Mouse (Mus musculus) B cell, adult 2 months (primary cell): ENCODE measurements around the gene Myh14.

ENCODE experiments used
- DNase-seq, 2 experiments: peaks; one replicate each; pipeline ENCODE4 v3.0.0; 2022

The Myh14 gene

DNA sequence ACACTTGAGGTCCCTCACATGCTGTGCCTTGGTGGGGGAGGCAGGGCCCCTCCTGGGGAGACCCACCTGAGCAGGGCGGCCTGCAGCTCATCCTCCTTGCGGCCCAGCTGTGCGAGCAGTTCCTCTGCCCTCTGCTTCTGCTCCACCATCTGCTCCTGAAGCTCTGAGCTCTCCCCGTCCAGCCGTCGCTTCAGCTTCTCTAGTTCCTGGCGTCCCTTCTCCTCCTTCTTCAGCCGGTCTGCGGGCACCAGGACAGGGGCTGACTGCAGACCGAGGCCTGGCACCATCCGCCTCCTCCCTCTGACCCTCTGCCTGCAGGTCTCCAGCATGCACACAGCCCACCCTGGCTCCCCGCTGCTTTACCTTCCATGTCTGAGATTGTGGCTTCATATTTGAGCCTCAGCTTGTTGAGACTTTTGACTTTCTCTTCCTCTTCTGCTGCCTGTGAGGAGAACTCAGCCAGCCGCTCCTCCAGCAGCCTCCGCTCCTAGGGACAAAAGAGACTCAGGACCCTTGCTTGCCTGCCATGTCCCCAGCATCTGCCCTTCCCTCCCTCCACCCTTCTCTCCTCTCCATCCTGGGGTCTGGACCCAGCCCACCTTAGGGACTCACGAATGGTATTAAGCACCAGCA is 42.1 kb downstream of the Myh14 start:
- no peak for DNase-seq

DNA sequence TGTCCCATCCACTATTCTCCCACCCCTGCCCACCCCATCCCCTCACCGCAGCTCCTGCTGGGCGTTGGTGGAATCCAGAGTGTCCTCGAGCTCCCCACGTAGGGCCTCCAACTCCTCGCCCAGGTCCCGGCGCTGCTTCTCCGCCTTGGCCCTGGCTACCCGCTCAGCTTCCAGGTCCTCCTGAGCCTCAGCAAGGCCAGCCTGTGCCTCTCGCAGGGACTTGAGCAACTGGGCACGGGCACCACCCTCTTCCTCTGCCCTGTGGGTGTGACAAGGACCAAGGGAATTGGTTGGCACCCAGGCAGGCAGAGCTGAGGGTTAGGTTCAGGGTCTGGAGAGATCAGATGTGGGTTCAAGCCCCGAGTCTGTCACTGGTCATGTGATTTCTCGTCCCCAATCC is 43.7 kb downstream of the Myh14 start:
- no peak for DNase-seq

DNA sequence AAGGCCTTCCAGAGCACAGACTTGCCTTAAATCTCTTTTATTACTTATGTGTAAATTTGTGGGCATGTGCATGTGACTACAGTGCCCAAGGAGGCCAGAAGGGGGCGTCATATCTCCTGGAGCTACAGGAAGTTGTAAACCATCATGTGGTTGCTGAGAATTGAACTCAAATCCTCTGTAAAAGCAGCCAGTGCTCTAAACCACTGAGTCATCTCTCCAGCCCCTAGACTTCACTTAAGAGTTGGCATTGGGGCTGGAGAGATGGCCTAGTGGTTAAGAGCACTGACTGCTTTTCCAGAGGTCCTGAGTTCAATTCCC is 44.6 kb downstream of the Myh14 start:
- no peak for DNase-seq

DNA sequence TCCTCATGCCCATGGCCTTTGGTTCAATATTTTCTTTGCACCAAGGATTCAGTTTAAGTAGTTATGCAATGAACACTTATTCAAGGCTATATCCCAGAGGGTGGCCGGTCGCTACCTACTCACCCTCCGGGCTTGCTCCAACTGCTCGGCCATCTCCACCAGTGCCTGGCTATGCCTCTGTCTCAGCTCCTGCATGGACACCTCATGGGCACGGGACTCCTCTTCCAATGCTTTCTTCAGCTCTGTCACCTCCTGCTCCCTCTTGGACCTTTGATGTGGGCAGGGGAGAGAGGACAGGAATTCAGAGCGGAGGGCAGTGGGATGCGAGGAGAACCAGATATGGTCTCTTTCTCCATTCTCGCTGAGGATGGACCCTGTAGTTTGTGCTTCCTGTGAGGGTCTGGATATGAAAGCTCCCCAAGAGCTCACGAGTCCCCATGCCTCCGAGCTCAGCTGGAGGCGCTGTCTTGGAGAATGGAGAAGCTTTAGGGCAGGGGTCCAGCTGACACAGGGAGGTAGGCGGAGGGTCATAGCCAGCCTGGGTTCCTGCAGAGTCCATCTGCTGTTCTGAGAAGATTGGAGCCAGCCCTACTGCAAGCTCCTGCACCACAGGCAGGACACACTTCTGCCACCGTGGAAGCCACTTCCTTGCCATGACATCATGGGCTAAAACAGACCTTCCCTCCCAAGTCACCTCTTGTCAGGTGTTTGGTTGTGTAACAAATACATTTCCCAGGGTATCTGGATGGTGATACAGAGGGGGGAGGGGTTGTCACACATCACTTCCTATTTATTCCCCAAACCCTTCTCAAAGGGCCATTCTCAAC is 45.2 kb downstream of the Myh14 start:
- DNase-seq: no peak

DNA sequence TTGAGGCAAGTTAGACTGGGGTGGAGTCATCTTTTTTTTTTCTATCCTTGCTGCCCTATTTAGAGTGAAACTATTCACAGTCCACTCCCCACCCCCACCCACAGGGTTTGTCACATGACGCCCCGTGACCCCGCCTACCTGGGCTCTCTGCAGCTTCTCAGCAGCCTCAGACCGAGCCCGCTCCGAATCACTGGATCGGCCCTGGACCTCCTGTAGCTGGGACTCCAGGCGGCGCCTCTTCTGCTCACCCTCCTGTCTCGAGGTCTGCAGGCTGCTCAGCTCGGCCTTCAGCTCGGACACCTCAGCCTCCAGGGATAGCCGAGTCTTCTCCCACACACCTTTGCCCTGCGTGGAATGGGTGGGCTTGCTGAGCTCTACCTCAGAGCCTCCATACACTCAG is 45.8 kb downstream of the Myh14 start:
- no peak for DNase-seq

DNA sequence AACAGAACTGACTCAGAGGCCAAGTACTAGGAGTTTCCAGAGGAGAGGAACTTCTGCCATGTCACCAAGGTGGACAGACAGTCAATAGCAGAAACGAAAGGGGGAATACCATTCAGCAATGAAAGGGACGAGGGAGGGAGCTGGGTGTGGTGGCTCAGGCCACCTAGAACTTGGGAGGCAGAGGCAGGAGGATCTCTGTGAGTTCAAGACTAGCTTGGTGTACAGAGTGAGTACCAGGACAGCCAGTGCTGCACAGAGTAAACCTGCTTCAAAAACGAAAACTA is 46.2 kb downstream of the Myh14 start:
- DNase-seq: no peak

DNA sequence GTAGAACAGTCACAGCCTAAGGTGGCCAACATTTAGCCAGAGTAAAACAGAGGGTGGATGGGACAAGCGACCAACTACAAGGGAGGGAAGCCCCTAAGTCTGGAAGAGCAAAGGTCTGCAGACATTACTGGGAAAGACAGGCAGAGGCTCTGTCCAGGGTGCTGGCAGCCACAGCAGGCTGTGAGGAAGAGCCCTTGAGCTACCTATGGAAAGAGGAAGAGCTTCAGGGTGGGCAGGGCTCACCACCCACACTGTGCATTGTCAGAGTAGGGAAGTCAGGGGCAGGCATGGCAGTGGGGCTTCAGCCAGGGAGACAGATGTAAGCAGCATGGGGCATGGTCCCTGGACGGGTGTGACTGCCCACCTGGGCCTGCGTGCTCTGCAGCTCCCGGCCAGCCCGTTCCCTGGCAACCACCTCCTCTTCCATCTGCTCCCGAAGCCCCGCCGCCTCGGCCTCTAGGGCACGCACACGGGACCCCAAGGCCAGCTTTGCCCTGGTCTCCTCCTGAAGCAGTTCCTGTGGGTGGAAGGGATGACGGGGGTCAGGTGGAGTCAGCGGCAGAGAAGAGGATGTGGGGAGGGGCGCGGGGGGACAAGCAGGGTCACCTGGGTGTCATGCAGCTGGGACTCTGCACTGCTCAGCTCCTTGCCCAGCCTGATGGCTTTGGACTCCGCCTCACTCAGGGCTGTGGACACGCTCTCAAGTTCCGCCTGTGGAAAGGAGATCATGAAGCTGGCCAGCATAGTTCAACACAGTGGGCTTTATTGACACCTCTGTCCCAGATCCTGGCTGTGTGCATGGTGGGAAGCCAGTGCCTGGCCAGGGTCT is 46.7 kb downstream of the Myh14 start:
- DNase-seq: no peak

DNA sequence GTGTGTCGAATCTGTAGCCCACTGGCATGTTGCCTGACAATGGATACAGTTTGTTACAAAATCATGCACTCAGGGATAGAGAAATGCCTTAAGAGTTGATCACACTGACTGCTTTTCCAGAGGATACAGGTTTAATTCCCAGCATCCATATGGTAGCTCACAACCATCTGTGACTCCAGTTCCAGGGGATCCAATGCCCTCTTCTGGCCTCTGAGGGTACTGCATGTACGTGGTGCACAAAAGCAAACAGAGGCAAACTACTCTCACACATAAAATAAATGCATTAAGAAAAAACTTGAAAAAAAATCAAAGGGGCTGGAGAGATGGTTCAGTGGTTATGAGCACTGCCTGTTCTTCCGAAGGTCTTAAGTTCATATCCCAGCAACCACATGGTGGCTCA is 53.6 kb downstream of the Myh14 start:
- peak in 1 of 2 experiments; percentile 38 for DNase-seq

DNA sequence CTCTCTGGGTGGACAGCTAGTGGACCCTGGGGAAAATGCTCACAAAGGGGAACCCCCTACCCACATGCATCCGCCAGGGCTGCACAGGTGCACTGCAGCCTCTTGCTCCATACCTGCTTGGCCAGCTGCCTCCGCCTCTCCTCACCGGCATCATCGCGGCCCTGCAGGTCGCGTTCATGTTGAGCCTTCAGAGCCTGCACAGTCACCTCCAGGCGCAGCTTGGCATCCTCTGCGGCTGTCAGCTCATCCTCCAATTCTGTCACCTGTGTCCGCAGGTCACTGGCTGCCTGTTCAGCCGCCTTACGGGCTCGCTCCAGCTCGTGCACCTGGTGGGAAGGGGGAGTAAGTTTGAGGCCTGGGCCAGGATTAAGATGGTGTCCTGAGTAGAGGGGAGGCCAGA is 54.7 kb downstream of the Myh14 start:
- no peak for DNase-seq

DNA sequence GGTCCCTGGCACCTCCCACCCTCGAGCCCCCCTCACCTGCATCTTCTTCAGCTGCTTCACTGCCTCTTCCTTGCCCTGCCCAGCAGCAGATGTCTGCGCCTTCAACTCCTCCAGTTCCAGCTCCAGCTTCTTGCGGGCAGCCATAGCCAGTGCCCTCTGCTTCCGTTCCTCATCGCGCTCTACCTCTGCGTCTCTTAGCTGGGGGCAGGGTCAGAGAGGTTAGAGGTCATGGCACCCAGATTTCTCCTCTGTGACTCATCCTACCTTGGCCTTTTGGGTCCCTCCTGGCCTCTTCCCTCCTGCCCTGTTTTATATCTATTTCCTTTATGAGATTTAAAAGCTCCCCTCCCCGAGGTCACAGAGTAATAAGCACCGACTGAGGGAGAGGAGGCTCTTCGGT is 55.3 kb downstream of the Myh14 start:
- DNase-seq: no peak

DNA sequence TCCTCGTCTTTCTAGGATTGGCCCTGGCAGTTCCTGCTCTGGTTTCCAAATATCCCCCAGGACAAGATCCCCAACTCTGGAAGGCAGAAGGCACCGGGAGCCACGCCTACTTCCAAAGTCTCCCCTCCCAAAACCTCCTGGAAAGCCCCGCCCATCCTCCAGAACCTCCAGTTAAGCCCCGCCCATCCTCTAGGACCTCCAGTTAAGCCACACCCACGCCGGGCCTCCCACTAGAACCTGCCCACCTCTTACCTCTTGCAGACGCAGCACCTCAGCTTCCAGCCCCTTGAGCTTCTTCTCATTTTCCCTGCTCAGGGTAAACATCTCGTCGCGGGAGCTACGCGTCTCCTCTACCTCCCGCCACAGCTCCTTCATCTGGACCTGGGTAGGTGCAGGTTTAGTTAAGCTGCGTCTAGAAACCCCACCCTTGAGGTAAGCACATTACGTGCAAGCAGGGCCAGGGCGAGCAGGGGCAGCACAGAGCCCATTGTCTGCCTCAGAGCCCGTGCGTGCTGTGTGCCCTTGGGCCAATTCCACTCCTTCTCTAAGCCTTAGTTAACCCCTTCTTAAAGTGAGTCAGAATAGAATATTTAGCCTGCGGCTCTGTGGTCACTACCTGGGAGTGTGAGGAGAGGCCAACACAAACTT is 56.5 kb downstream of the Myh14 start:
- DNase-seq: no peak

DNA sequence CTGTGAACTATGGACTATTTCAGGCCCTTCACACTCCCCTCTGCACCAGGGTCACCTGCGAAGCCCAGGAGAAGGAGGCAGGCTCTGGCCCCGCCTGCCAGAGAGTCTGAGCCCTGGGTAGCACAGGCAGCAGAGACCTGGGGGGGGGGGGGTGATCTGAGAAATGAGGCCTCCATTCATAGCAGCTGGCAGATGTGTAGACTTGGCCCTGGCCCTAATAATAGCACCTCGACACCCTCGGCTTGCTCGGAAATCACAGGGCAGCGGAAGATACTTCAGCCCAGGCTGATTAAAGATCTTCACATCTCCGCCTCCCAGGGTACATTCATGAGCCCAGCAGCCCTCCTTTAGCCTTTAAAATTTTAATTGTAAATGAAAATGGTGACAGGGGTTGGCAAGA is 58.5 kb downstream of the Myh14 start:
- no peak for DNase-seq

DNA sequence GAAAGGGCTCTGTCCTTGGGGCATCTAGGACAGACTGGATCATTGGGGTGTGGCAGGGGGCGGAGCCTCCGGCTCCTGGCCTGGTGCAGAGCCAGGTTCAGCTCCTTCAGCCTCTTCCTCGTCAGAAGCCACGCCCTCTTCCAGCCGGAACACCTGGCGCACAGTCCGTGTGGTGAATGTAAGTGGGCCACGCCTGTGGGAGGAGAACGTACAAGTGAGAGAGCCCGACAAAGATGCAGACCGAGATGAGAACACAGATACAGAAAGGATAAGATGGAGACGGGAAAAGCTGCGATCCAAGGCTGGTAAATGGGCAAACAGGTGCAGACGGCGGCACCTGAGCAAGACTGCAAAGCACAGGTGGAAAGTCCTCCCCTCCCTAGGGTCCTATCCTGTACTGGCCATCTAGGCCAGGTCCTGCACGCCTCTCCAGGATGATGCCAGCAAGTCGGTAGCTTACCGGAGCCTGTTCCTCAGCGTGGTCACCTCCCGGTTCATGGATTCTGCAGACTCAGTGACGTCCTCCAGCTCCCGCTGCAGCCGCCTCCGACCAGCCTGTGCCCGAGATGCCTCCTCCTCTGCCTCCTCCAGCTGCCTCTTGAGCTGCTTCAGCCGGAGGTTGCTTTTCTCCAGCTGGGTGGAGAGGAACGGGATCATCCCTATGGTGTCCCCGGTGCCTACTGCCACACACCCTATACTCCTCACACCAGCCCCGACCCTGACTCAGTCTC is 64.3 kb downstream of the Myh14 start:
- DNase-seq: no peak

DNA sequence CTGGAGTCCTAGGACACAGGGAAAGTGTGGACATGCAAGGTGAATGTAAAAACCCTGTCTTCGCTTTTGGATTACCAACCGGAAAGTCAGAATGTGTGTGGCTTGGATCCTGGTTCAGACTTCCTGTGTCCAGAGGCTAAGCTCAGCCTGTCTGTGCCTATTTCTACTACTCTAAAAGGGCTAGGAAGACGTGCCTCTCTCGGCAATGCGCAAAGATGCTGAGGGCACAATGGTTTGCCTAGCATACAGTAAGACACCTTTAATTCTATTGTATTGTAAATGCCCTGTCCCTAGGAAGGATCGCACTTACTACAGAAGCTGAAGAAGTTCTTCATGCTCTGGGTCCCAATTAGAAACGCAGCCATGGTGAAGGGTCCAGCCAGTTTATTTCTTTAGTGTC is 65.2 kb downstream of the Myh14 start:
- DNase-seq: no peak

DNA sequence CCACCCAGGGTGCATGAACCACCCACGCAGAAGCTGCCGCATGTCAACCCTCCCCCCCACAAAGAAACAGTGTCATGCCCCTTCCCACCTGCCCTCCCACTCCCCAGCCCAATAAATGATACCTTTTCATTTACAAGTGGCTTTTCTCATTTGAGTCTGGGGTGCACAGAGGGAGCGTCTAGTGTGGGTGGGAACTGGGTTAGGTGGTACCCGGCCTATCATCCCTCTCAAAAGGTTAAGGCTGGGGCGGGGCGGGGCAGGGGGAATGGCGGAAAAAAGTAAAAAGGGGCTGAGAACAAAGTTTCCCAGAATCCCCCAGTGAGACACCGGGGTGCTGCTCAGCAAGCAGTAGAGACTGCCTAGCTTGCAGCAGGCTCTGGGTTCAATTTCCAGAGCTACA is 66.0 kb downstream of the Myh14 start:
- no peak for DNase-seq

DNA sequence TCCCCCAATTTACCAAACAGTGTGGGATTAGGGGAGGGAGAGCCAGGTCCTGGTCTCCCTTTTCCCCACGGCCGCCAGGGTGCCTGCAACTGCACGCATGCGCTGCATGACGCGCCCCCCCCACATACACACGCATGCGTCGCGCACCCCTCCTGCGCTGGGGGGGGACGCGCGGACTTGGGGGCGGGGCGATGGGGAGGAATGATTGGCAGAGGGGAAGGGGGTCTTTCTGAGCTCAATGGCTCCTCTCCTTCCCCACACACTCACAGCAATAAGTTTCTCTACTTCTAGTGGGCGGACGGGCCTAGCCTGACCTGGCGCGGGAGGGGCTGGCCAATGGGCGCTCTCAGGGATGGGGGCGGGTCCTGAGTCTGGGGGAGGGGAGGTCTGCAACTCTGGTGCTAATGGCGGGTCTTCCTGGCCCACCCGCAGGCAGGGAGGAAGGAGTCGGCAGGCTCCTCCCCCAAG is 66.5 kb downstream of the Myh14 start:
- DNase-seq: no peak

DNA sequence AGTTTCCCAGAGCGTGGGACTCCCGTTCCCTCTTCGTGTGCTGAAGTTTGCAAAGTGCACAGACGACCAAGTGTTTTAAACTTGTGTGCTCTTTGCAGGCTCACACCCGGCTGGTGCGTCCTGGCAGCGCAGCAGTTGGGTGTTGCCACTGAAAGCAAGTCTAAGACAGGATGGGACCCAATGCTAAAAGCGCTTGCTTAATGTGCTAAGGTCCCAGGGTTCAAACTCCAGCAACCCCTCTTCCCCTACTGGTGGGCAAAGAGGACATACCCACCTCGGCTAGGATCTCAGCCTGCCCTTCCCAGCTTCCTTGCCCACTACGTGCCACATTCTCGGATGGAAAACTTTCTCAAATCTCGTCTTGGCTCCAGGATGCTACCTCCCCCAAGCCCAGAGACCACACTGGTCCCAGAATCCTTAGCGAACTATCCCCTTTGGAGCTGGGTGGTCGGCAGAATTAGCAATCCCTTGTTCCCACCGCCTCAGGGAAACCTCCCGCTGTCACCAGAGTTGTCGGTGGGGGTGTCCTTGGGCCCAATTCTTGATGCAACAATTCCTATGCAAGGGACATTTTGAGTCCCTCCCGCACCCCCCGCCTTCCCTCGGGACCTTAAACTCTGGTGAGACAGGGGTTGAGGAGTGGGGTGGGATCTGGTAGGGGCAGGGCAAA is 67.3 kb downstream of the Myh14 start:
- DNase-seq: no peak

DNA sequence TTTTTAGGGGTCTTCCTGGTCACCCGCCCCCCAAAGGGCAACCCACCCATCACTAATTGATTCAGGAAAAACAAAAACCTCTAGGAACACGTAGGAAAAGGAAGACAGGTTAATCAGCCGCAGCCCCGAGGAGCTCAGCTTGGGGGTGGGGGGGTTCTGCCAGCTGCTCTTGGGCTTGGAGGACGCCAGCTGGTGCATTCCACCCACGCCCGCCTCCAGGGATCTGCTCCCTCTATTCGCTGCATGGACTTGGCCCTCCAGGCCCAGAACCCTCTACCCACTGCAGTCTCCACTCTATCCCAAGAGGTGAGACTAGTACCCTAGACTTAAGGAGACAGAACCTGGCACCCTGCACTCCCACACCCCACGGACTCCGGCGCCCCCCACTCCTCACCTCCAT is 68.2 kb downstream of the Myh14 start:
- no peak for DNase-seq

DNA sequence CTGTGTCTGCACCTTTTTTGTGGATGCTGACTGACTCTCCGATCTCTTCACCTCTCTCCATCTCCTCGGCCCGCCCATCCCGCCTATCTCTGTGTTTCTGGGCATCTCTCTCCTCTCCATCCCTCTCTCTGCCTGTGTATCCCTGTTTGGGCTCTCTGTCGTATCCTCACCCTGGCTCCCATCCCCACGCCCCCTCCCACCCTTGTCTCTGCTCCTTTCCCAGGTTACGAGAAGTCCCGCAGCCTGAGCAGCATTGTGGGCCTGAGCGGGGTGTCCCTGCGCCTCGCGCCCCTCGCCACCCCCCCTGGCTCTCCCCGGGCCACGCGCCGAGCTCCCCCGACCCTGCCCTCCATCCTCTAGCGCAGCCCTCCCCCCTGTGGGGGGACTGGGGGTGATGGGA is 69.0 kb downstream of the Myh14 start:
- no peak for DNase-seq

DNA sequence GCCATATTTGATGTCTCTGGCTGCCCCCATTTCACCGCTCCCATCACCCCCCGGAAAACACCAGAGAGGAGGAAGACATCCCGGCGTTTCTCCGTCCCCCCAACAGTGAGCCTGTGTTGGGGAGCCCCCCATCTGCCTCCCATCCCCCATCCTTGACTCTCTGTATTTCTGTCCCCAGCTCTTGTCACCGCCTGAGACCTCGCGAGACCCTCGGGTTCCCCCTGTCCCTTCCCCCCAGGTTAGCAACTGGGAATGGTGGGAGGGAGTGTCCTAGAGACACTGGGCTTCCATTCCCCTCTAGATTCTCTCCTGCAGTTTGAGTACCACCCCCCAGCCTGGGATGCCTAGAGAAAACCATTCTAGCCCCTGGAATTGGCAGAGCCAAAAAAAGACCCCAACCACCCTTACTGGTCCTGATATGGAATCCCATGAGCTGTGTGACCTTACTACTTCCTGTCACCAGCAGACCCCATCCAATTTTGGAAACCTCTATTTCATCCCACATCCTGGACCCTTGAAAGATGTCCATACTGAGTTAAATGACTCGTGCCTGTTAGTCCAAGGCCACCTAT is 69.9 kb downstream of the Myh14 start:
- DNase-seq: no peak

DNA sequence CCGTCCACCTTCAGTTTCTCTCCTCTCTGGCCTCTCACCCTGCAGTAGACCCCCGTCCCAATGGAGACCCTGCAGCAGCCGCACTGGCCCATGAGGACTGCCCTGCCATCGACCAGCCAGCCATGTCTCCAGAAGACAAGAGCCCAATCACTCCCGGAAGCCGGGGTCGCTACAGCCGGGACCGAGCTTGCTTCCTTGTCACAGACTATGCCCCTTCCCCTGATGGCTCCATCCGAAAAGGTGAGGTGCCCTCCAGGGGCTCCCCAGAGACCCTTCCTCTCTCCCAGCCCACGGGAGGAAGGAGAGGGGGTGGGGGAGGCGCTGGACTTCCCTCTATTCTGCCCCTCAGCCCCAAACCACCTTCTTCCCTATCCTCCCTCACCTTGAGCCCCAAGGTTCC is 72.3 kb downstream of the Myh14 start:
- DNase-seq: no peak

DNA sequence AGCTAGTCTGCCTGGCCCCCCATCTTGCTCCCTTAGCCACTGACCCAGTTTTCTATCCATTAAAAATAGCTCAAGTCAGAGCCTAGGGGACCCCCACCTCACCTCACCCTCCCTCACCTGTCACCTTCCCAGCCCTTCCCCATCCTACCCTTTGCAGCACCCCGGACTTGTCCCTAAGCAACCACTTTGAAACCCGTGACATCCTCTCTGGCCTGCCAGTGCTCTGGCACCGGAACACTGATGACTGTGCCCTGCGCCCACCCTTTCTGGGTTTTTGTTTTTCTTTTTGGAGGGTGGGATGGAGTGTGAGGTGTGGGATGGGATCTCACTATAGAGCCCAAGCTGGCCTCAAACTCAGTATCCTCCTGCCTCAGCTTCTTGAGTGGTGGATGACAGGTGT is 73.0 kb downstream of the Myh14 start:
- DNase-seq: no peak
